Mouse (Mus musculus): ENCODE measurements around the gene G6pc.
"Not testable (repeated sequence)": the region's sequence is repeated elsewhere in the genome, so short reads cannot be mapped to it uniquely, and the experiment has no call there.

Gene G6pc

DNA sequence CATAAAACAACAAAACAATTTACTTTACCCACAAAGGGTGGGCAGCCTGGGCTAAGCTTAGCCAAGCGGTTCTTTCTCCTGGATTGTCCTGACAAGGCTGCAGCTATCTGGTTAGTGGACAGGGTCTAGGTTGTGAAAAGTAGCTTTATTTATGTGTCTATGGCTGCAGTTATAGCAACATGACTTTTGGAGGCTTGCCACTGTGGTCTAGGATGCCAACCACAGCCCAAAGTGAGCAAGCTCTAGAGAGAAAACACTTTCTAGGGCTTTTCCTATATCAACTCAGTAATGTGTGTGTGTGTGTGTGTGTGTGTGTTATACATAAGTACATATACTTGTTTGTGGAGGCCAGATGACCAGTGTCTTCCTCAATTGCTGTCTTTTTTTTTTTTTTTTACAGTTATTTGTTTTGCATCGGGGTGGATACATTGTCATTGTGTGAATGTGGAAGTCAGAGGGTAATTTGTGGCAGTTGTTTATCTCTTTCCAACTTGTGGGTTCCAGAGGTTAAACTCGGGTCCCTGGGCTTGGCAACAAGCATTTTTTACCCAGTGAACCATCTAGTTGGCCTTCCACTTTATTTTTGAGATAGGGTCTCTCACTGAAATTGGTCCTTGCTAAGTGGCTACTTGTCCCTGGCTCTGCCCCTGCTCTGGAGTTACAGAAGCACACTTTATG lies 9.7 kb upstream of the G6pc start:
- no peak for DNase-seq

DNA sequence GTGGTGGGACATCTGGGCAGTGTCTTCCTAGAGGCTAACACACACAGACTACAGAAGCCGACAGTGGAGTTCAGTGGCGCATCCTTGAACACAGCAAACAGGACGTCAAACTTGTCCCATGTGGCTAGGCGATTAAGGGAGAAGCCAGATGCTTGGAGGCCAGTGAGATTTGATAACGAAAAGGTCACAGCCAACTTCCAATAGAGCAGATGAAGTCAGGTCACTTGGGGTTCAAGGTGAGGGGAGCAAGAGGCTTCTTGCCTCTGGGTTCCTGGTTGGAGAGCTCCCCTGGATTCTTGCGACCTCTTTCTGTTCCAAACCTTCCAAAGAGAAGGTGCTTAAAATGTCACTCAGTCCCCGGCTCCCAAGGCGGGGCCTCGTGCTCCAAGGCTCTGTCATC lies 7.6 kb upstream of the G6pc start:
- DNase-seq: no peak

GRCm38 (mm10) chr11:101360651-101361113 lies 6.7 kb upstream of the G6pc start:
- peak; percentile 31 to 50 for DNase-seq

DNA sequence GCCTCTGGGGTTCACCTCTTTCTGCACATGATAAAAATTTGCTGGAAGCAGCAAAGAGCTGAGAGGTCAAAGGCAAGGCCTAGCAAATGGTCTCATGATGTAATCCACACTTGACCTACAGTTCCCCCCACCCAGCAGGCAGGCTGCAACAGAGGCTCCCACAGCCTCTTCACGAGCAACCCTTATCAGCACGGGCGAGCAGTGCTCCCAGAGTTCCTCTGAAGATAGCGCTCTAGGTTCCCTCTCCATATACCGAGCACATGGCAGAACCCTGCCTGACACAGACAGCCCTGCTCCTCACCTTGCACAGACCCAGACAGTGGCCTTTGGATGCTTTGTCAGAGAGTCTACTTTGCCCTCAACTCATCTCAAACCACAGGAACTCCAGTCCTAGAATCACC lies 2.8 kb upstream of the G6pc start:
- no peak for DNase-seq

- no peak for DNase-seq
Observed at GRCm38 (mm10) chr11:101370141-101370540, 2.8 kb downstream of the G6pc start.

DNA sequence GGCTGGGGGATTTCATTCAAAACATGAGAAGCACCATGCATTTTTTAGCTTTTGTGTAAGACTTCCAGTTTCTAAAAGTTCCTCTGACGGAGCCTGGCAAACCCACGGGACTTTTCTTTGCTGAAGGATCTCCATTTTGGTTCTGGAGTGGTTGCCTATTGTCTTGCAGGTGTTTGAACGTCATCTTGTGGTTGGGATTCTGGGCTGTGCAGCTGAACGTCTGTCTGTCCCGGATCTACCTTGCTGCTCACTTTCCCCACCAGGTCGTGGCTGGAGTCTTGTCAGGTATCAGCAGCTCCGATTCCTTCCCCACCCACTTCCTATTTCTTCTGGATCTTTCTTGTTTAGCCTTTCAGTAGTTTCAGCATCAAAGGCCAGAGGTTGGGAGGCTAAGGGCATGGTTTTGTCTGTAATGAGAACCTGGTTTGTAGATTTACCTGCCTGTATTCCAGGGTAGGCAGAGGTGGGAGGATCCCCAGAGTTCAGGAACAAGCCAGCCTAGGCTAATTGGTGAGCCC lies 7.1 kb downstream of the G6pc start:
- DNase-seq: no peak

DNA sequence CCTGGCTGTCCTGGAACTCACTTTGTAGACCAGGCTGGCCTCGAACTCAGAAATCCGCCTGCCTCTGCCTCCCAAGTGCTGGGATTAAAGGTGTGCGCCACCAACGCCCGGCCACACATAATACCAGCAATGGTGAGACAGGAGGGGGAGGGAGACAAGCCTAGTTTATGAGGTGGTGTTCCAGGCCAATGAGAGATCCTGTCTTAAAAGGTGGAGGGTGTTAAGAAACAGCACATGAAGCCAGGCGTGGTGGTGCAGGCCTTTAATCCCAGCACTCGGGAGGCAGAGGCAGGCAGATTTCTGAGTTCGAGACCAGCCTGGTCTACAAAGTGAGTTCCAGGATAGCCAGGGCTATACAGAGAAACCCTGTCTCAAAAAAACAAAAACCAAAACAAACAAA lies 10.8 kb downstream of the G6pc start:
- not testable (repeated sequence) for DNase-seq

- DNase-seq: no peak
Observed at GRCm38 (mm10) chr11:101378926-101379325, 11.6 kb downstream of the G6pc start.

DNA sequence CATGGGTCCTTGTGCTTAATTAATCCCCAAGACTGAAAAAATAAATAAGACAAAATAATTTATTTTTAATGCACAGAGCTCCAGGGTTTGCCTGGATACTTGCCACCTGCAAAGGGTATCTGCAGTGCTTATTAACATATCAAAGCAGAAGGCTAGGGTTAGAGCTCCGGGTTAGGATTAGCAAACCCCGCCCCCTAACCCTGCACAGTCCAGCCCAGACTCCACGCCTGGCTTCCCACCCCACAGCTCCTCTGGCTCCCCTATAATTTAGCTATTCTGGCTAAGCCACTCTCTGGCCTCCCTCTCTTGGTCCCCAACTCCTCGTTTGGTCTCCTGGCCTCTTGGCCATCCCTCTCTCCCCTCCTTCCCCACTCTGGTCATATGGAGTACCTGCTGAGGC lies 14.5 kb downstream of the G6pc start:
- DNase-seq: no peak

DNA sequence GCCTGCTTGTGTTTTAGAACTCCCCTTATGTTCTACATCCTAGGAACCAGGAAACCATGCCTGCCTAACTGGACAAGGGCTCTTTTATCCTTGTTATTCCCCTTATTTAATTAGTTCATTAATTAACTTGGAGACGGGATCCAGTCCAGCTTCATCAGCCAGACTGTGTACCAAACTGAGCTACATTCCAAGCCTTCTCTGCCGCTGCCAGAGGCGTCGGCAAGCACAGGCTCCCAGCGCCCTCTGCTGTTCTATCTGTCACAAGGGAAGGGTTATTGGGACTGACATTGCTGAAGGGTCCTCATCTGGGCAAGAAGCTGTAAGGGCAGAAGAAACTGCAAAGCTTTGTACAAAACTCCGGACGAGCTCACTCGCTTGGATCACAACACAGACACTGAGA lies 27.7 kb downstream of the G6pc start:
- peak; percentile 59 to 60 for DNase-seq

DNA sequence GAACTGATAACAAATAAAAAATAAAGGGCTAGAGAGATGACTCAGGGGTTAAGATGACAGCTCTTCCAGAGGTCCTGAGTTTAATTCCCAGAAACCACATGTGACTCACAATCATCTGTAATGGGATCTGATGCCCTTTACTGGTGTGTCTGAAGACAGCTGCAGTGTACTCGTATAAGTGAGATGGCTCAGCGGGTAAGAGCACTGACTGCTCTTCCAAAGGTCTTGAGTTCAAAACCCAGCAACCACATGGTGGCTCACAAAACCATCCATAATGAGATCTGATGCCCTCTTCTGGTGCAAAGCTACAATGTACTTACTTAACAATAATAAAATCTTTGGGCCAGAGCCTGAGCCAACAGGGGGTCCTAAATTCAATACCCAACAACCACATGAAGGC lies 47.9 kb downstream of the G6pc start:
- no peak for DNase-seq

DNA sequence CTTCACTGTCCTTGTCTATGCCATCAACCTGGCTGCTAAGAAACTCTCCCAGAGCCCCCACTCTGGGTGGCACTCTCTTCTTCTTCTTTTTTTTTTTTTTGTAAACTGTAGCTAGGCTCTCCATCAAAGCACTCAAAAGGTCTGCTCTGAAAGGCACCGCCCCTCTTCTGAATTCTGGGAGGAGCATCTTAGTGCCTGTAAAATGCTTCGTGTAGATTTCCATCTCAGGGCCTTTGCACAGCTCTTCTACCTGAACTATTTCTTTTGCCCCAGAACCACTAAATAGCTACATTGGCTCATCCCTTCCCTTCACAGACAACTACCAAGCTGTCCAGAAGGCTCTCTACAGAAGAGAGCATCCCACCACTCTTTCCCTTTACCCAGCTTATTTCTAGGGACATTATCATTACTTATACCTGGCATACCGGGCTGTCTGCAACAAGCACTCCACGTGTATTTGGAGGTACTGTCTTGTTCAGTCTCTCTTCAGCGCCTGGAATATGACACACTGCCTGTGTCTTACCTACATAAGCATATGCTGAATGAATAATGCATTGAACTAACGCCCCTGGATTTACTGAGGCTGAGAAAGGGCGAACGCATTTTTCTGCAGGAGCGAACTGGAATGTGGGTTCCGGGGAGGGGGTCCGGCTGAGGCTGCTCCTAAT lies 49.2 kb downstream of the G6pc start:
- no peak for DNase-seq

- DNase-seq: peak; percentile 89 to 91
Observed at GRCm38 (mm10) chr11:101417101-101417855, 49.9 kb downstream of the G6pc start, which contains the start of gene Aarsd1. TSS of gene Aarsd1 (minus strand) at chr11:101417615.

- DNase-seq: no peak
Observed at GRCm38 (mm10) chr11:101418991-101419390, 51.6 kb downstream of the G6pc start.

DNA sequence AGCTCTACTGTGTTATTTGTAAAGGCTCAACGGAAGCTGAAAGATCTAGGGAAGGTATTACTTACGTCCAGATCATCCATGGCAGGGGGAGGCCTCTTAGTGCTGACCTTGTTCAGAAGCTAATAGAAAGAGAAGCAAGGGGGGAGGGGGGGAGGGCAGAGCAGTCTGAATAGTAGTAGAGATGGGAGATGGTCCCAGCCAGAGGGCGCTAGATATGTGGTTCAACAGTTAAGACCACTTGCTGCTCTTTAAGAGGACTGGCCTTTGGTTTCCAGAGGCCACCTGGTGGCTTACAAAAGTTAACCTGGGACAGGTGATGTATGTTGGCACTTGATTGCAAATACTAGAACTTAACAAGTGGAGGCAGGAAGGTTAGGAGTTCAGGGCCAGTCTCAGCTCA lies 52.2 kb downstream of the G6pc start:
- DNase-seq: no peak

DNA sequence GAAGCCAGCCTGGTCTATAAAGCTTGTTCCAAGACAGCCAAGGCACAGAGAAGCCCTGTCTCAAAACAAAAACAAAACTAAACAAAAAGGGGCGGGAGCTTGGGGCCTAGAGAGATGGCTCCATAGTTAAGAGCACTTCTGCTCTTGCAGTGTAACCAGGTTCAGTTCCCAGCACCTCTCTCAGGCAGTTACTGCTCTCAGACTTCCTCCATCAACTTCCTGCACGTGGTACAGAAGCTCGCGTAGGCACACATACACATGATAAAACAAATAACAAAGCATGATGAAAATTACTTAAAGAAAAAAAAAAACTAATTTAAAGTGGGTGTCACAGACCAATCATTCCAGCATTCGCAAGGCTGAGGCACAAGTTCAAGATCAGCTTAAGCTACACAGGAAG lies 52.8 kb downstream of the G6pc start:
- no peak for DNase-seq

- DNase-seq: no peak
Observed at GRCm38 (mm10) chr11:101424105-101424851, 56.9 kb downstream of the G6pc start, which contains the start of gene Gm27029. TSS of gene Gm27029 (minus strand) at chr11:101424796.

DNA sequence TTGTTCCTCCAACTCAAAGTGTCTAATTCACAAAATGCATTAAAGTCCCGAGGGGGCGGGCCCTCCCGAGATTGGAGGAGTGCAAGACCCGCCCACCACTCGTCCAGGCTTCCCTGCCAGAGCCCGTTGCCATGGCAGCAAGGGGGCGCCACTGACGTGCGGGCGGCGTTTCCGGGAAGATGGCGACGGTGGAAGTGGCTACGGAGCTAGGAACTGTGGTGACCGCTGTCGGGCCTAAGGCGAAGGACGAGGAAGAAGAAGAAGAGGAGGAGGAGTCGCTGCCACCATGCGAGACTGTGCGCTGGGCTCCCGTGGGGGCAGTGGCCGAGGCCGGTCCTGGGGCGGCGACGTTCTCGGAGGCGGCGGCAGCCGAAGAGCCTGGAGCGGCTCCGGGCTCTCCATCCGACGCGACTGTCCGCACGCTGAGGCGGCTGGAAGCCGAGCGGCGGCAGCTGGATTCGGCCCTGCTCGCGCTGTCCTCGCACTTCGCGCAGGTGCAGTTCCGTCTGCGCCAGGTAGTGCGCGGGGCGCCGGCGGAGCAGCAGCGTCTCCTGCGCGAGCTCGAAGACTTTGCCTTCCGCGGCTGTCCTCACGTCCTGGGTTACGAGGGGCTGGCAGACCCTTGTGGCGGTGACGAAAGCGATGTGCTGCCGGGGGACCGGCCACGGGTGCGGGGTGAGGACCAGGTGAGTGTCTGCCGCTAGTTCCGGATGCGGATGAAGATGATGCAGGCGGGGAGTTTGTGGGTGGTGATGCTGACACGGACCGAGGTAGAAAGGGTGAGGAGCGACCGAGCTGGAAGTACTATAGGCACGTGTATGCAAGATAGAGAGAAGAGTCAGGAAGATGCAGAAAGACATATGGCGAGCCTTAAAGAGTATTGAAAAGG lies 57.8 kb downstream of the G6pc start, which contains the start of the genes Rundc1 and Ptges3l:
Gene Rundc1, plus strand, starts transcription at position 161 of the 889 bp plus-strand sequence.
Gene Ptges3l, minus strand, starts transcription at position 409 of the 889 bp plus-strand sequence.
- DNase-seq: peak; percentile 98

GRCm38 (mm10) chr11:101426165-101426564 lies 58.8 kb downstream of the G6pc start:
- no peak for DNase-seq
